Mouse (Mus musculus): ENCODE measurements around the gene Efhd1. TPM values are rescaled to one million over a fixed set of nuclear protein-coding genes. Genes with fewer than 3 reads are reported as not detected.

The Efhd1 gene
- polyA plus RNA-seq, 1 experiment: 29.0 TPM

Other genes with a start within 250 kb of the Efhd1 start
- gene Alppl2, start 174.4 kb upstream of the Efhd1 start, polyA plus RNA-seq (2012; rRNA removed): not detected in 2 replicates
- 0.04 TPM in 1 of 2 replicates, not detected in the other for gene Alpi, start 162.8 kb upstream of the Efhd1 start, polyA plus RNA-seq (2012; rRNA removed)
- not detected in 2 replicates for gene Akp3, start 139.4 kb upstream of the Efhd1 start, polyA plus RNA-seq (2012; rRNA removed)
- 3.2 and 3.6 TPM in 2 replicates for gene Ecel1, start 107.8 kb upstream of the Efhd1 start, polyA plus RNA-seq (2012; rRNA removed)
- 5.0 and 5.2 TPM in 2 replicates for gene Prss56, start 81.0 kb upstream of the Efhd1 start, polyA plus RNA-seq (2012; rRNA removed)
- gene Chrnd, start 73.8 kb upstream of the Efhd1 start, polyA plus RNA-seq (2012; rRNA removed): not detected in 2 replicates
- not detected in 2 replicates for gene Chrng, start 59.7 kb upstream of the Efhd1 start, polyA plus RNA-seq (2012; rRNA removed)
- gene Eif4e2, start 50.4 kb upstream of the Efhd1 start, polyA plus RNA-seq (2012; rRNA removed): 56.6 and 59.9 TPM in 2 replicates
- 64.0 and 74.3 TPM in 2 replicates for gene Gigyf2, start 62.6 kb downstream of the Efhd1 start, polyA plus RNA-seq (2012; rRNA removed)
- gene Kcnj13, start 130.4 kb downstream of the Efhd1 start, polyA plus RNA-seq (2012; rRNA removed): 2.5 and 3.5 TPM in 2 replicates
- 0.52 and 0.90 TPM in 2 replicates for gene Snorc, start 205.9 kb downstream of the Efhd1 start, polyA plus RNA-seq (2012; rRNA removed)
- 7.0 and 8.8 TPM in 2 replicates for gene Neu2, start 245.5 kb downstream of the Efhd1 start, polyA plus RNA-seq (2012; rRNA removed)